Mouse (Mus musculus): Measurements from ENCODE around the gene Nlgn3. TPM values are rescaled to one million over a fixed set of nuclear protein-coding genes. Genes with fewer than 3 reads are reported as not detected.
"Not testable (repeated sequence)": the region's sequence is repeated elsewhere in the genome, so short reads cannot be mapped to it uniquely, and the experiment has no call there.

Nlgn3 gene
- polyA plus RNA-seq, 1 experiment, result 0.57 TPM

DNA sequence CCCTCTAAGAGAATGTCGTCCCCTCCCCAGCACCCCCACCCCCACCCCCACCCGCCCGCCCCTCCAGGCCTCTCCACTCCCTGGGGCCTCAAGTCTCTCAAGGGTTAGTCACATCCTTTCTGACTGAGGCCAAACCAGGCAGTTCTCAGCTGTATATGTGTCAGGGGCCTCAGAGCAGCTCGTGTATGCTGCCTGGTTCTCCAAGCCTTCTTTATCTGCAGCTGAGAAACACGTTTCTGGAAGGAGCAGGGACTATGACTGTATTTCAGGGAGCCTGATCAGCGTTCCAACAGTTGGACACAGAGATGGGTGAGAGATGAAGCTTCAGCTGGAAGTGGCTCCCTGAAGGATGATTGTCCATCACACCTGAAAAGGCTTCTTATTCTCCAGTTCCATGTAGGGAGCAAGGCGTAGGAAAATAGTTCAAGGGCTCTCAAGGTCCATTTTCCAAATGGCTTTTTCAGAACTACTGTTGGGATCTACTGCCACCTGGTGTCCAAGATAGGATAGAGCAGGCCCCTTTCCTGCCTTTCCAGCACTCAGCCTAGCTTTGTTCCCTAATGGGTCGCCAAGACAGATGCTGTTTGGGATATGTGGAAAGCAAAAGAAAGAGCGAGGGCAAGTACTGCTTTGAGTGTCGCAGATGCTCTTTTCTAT, 30.5 kb downstream of the Nlgn3 start:
- WGBS, result 38% methylated on average over 10 of the region's 10 CpGs
- H3K4me1 ChIP-seq (ENCODE audit: control insufficient read depth, insufficient read depth, low read length), result no peaks in the 10 kb centered on the region; the same call in 1 of the 2 replicates
- DNase-seq, result peak; percentile 43
- peak; percentile 55 for TF ChIP-seq CTCF (IDR thresholded peaks at IDR 0.05; ENCODE audit: insufficient read depth, low read length)
- TF ChIP-seq POLR2A (IDR thresholded peaks at IDR 0.05; ENCODE audit: borderline replicate concordance, extremely low read depth, low read depth, low read length), result no peak
- no peak overlapping the region for H3K4me3 ChIP-seq (replicated peaks; ENCODE audit: extremely low read depth, low read depth, low read length)

DNA sequence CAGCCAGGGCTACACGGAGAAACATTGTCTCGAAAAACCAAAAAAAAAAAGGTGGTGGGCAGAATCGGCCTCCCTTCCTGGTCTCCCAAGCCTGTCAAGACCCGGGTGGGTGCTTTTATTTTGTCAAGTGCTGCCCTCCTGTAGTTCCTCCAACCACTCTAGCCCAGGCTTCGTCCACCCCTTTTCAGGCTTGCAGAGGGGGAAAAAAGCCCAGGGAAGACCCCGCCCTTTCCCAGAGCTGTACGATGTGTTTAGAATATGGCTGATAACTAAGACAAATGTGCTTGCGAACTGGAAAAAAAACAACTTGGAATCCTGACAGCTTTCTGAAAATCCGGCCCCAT, 33.0 kb downstream of the Nlgn3 start:
- no peak for DNase-seq
- no peak for TF ChIP-seq POLR2A (IDR thresholded peaks at IDR 0.05; ENCODE audit: borderline replicate concordance, extremely low read depth, low read depth, low read length)
- TF ChIP-seq CTCF (IDR thresholded peaks at IDR 0.05; ENCODE audit: insufficient read depth, low read length), result no peak
- Histone ChIP-seq H3K4me3 (replicated peaks; ENCODE audit: extremely low read depth, low read depth, low read length) (peak overlapping the region; percentile 60), H3K4me1 (ENCODE audit: control insufficient read depth, insufficient read depth, low read length) (no peaks in the 10 kb centered on the region; the same call in 1 of the 2 replicates)
- WGBS, result 43% methylated on average over 9 of the region's 9 CpGs

- WGBS, result 27% methylated on average over 39 of the region's 49 CpGs
Measured at GRCm38 (mm10) chrX:101332375-101333211, 33.6 kb downstream of the Nlgn3 start.

DNA sequence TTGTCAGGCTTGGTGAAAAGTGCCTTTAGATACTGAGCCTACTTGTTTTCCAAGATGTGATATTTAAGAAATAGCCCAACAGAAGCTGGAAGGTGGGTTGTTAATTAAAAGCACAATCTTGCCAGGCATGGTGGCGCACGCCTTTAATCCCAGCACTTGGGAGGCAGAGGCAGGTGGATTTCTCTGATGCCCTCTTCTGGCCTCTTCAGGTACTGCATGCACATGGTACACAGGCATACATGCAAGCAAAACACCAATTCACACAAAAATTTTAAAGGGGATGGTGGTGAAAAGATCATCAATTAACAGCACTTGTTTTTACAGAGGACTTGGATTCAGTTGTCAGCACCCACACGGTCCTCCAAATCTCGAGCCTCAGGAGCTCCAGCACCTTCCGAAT, 35.6 kb downstream of the Nlgn3 start:
- 90% methylated on average over 5 of the region's 5 CpGs for WGBS
- Histone ChIP-seq H3K4me1 (ENCODE audit: control insufficient read depth, insufficient read depth, low read length) (no peaks in the 10 kb centered on the region; the same call in 1 of the 2 replicates), H3K4me3 (replicated peaks; ENCODE audit: extremely low read depth, low read depth, low read length) (no peak overlapping the region)
- TF ChIP-seq POLR2A (IDR thresholded peaks at IDR 0.05; ENCODE audit: borderline replicate concordance, extremely low read depth, low read depth, low read length) (no peak), CTCF (IDR thresholded peaks at IDR 0.05; ENCODE audit: insufficient read depth, low read length) (peak; percentile 23; the same call in 1 of the 2 replicates)
- DNase-seq, result peak; percentile 4

More at GRCm38 (mm10) chrX:101332375-101333211, 33.6 kb downstream of the Nlgn3 start:
- TF ChIP-seq POLR2A (IDR thresholded peaks at IDR 0.05; ENCODE audit: borderline replicate concordance, extremely low read depth, low read depth, low read length) (peak; percentile 65; the same call in 1 of the 2 replicates), CTCF (IDR thresholded peaks at IDR 0.05; ENCODE audit: insufficient read depth, low read length) (no peak)
- Histone ChIP-seq H3K4me3 (replicated peaks; ENCODE audit: extremely low read depth, low read depth, low read length) (peak overlapping the region; percentile 77), H3K4me1 (ENCODE audit: control insufficient read depth, insufficient read depth, low read length) (no peaks in the 10 kb centered on the region; the same call in 1 of the 2 replicates)
- DNase-seq, result peak; percentile 70

- Histone ChIP-seq H3K4me1 (ENCODE audit: control insufficient read depth, insufficient read depth, low read length) (no peaks in the 10 kb centered on the region), H3K4me3 (replicated peaks; ENCODE audit: extremely low read depth, low read depth, low read length) (no peak overlapping the region)
- TF ChIP-seq POLR2A (IDR thresholded peaks at IDR 0.05; ENCODE audit: borderline replicate concordance, extremely low read depth, low read depth, low read length) (no peak), CTCF (IDR thresholded peaks at IDR 0.05; ENCODE audit: insufficient read depth, low read length) (no peak)
- DNase-seq, result no peak
- 53% methylated on average over 4 of the region's 4 CpGs for WGBS
Measured at GRCm38 (mm10) chrX:101338666-101339065, 39.7 kb downstream of the Nlgn3 start.

- DNase-seq; H3K4me1 ChIP-seq (ENCODE audit: control insufficient read depth, insufficient read depth, low read length); H3K4me3 ChIP-seq (replicated peaks; ENCODE audit: extremely low read depth, low read depth, low read length): not testable (repeated sequence)
- WGBS, result 49% methylated on average over 2 of the region's 2 CpGs
Measured at GRCm38 (mm10) chrX:101342837-101343236, 43.9 kb downstream of the Nlgn3 start.

DNA sequence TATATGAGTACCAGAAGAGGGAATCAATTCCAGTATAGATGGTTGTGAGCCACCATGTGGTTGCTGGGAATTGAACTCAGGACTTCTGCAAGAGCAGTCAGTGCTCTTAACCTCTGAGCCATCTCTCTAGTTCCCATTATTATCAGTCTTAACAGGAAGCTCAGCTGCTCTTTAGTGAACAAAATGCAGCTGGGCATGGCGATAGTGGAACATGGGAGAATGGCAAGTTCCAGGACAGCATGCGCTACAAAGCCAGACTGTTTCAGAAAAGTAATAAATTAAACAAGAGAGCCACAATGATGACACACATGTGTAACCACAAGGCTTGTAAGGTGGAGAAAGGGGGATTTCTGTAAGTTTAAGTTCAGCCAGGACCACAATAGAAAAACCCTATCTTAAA, 46.5 kb downstream of the Nlgn3 start:
- Histone ChIP-seq H3K4me3 (replicated peaks; ENCODE audit: extremely low read depth, low read depth, low read length) (no peak overlapping the region), H3K4me1 (ENCODE audit: control insufficient read depth, insufficient read depth, low read length) (no peaks in the 10 kb centered on the region)
- DNase-seq, result no peak
- 87% methylated on average over 2 of the region's 2 CpGs for WGBS
- no peak for TF ChIP-seq CTCF (IDR thresholded peaks at IDR 0.05; ENCODE audit: insufficient read depth, low read length)
- TF ChIP-seq POLR2A (IDR thresholded peaks at IDR 0.05; ENCODE audit: borderline replicate concordance, extremely low read depth, low read depth, low read length), result no peak

DNA sequence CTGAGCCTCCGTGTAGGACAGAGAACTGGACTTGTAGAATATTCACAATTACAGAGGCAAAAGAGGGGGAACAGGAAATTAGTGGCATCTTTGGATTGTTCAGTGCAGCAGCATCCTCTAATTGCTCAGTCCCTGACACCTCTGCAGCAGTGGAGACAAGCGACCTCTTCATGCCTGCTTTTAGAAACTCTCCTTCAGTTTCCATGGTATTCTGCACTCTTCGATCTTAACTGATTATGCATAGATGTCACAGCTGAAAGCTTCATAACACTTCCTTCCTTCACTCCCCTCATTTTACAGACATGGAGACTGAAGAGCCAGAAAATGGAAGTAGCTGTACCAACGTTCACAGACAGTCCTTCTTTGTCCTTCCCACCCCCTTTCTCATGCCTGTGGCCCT, 47.5 kb downstream of the Nlgn3 start:
- Histone ChIP-seq H3K4me3 (replicated peaks; ENCODE audit: extremely low read depth, low read depth, low read length) (no peak overlapping the region), H3K4me1 (ENCODE audit: control insufficient read depth, insufficient read depth, low read length) (no peaks in the 10 kb centered on the region)
- 47% methylated on average over 4 of the region's 4 CpGs for WGBS
- TF ChIP-seq CTCF (IDR thresholded peaks at IDR 0.05; ENCODE audit: insufficient read depth, low read length), result no peak
- no peak for DNase-seq

DNA sequence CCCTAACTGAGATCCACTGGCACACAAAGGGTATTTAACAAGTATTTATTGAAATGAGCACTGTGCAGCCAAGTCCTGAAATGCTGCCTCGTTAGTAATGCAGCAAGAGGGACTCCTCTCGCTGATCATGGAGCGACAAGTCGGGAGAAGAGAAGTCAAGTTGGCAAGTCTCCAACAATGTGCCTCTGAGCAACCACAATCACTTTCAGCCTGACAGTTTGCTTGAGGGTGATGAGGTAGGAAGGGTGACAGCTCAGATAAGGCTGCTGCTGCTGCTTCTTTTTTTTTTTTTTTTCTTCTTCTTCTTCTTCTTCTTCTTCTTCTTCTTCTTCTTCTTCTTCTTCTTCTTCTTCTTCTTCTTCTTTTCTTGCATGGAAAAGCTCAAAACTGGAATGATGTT, 52.2 kb downstream of the Nlgn3 start:
- H3K4me3 ChIP-seq (replicated peaks; ENCODE audit: extremely low read depth, low read depth, low read length), result no peak overlapping the region
- 46% methylated on average over 4 of the region's 4 CpGs for WGBS
- TF ChIP-seq POLR2A (IDR thresholded peaks at IDR 0.05; ENCODE audit: borderline replicate concordance, extremely low read depth, low read depth, low read length) (no peak), CTCF (IDR thresholded peaks at IDR 0.05; ENCODE audit: insufficient read depth, low read length) (no peak)
- no peaks in the 10 kb centered on the region for H3K4me1 ChIP-seq (ENCODE audit: control insufficient read depth, insufficient read depth, low read length)
- DNase-seq, result no peak

GRCm38 (mm10) chrX:101358902-101359301, 59.9 kb downstream of the Nlgn3 start:
- H3K4me3 ChIP-seq (replicated peaks; ENCODE audit: extremely low read depth, low read depth, low read length); H3K4me1 ChIP-seq (ENCODE audit: control insufficient read depth, insufficient read depth, low read length); DNase-seq: not testable (repeated sequence)
- WGBS, result 63% methylated on average over 4 of the region's 4 CpGs

All from lung, adult 2 months (tissue).